Mouse (Mus musculus) kidney, postnatal 0 days (tissue): ENCODE results near the gene Tmtc2. TPM values are rescaled to one million over a fixed set of nuclear protein-coding genes. Genes with fewer than 3 reads are reported as not detected.
A peak's percentile ranks its signal among the peaks of the same experiment; 100 is the strongest.

ENCODE experiments used
- ATAC-seq: fragments of 200-750 bp; cut with Nextera tagmentation; replicated peaks from 2 replicates; pipeline ENCODE4 v1.8.0; 2017; ENCODE audit warnings: low read depth, moderate number of reproducible peaks, moderate TSS enrichment, moderate library complexity; ENCODE audit not compliant: low FRiP score
- DNase-seq: peaks from one replicate; pipeline ENCODE4 v3.0.0-alpha.2; 2016; ENCODE audit warnings: low spot score
- H3K27ac ChIP-seq: fragments of 300-500 bp; sonication (generic); 2 replicates; pipeline ENCODE4 v1.5.1; 2014; ENCODE audit warnings: mild to moderate bottlenecking
- H3K27me3 ChIP-seq: fragments of 300-500 bp; sonication (generic); 2 replicates; pipeline ENCODE4 v1.6.1; 2014; ENCODE audit warnings: low read length, mixed read lengths; ENCODE audit not compliant: insufficient read depth
- H3K36me3 ChIP-seq: fragments of 300-500 bp; sonication (generic); 2 replicates; pipeline ENCODE4 v1.6.1; 2014; ENCODE audit warnings: low read length, mixed read lengths; ENCODE audit not compliant: insufficient read depth
- H3K4me1 ChIP-seq: fragments of 300-500 bp; sonication (generic); replicated peaks from 2 replicates; pipeline ENCODE4 v1.6.1; 2014; ENCODE audit warnings: antibody characterized with exemption, low read length, mixed read lengths; ENCODE audit not compliant: insufficient read depth
- H3K4me2 ChIP-seq: fragments of 300-500 bp; sonication (generic); 2 replicates; pipeline ENCODE4 v1.6.1; 2014; ENCODE audit warnings: mild to moderate bottlenecking, low read length, moderate library complexity, mixed read lengths
- H3K4me3 ChIP-seq: fragments of 300-500 bp; sonication (generic); replicated peaks from 2 replicates; pipeline ENCODE4 v1.5.1; 2014; ENCODE audit warnings: low read depth, low read length
- H3K9ac ChIP-seq: fragments of 300-500 bp; sonication (generic); 2 replicates; pipeline ENCODE4 v1.6.1; 2014; ENCODE audit warnings: low read depth, low read length
- H3K9me3 ChIP-seq: fragments of 300-500 bp; sonication (generic); replicated peaks from 2 replicates; pipeline ENCODE4 v1.6.1; 2016; ENCODE audit warnings: low read length, inconsistent platforms, mixed read lengths
- CTCF ChIP-seq: IDR thresholded peaks from 2 replicates; pipeline ENCODE4 v1.5.1; 2016; ENCODE audit warnings: antibody characterized with exemption, low read depth, mild to moderate bottlenecking, moderate library complexity
- WGBS: fragments of 180-500 bp; shearing (Covaris S2); extraction: QIAGEN DNeasy Blood & Tissue Kit; methylation state at CpG from one replicate; pipeline ENCODE4 v1.1.7; 2014; 5-methylcytosine and 5-hydroxymethylcytosine counted together
- polyA plus RNA-seq: library from polyadenylated mRNA; unstranded; fragments of >200 nt; fragmentation: Nextera tagmentation; extraction: Ambion mirVana; gene quantifications from 2 replicates; pipeline ENCODE4 v1.2.1, GENCODE M21; 2015

The Tmtc2 gene
- polyA plus RNA-seq, 1 experiment from 2014 or later = 5.2 TPM

DNA sequence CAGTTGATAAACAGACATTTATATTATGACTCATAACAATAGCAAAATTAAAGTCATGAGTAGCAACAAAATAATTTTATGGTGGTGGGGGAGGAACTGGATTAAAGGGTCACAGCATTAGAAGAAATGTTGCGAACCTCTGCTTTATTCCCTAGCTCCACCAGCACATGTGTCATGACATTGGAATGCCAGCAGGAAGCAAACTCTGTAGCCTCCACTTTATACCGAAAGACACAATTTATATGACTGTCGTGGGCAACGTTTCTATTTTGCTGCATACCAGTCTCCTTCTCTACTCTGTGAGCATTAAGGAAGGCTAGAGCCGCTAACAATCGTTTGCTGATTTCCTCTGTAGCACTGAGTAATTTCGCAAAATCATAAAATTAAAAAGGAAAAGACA is 51.8 kb downstream of the Tmtc2 start:
- Histone ChIP-seq H3K27ac (no peak overlapping the region), H3K4me2 (no peak overlapping the region), H3K4me1 (no peaks in the 10 kb centered on the region), H3K9ac (no peak overlapping the region), H3K4me3 (no peak overlapping the region), H3K9me3 (no peaks in the 10 kb centered on the region), H3K27me3 (no peaks in the 10 kb centered on the region), H3K36me3 (no peaks in the 10 kb centered on the region)
- TF ChIP-seq CTCF = no peak
- DNase-seq (peak; percentile 44), ATAC-seq (no peak; the same call in 1 of the 2 replicates)
- WGBS = 47% methylated on average over 7 of the region's 7 CpGs

DNA sequence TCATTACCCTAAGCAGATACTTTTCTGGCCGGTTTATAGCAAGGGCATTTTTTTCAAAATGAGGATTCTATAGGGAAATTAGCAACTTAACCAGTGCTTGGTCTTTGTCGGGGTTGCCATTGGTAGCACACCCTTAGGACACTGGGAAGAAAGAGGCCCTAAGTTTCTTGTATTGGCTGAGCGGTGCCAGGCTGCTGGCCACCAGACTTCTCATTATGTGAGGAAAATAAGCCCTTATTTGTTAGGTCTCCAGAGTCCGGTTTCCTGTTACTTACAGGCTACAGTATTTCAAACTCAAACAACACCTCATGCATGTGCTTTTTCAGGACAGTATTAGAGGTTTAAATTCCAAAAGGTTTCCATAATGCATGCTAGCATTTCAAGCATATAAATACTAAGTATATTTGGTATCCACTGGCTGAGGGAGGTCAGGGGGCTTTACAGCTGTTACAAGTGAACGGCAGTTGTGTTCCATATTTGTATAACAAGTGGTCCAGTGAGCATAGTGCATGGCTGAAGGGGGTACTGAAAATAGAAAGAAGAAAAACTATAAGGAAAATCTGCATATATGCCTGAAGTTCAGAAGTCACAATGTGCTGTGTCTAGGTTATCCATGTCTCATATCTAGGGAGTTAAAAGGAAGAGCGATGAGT is 55.0 kb downstream of the Tmtc2 start:
- DNase-seq = no peak

DNA sequence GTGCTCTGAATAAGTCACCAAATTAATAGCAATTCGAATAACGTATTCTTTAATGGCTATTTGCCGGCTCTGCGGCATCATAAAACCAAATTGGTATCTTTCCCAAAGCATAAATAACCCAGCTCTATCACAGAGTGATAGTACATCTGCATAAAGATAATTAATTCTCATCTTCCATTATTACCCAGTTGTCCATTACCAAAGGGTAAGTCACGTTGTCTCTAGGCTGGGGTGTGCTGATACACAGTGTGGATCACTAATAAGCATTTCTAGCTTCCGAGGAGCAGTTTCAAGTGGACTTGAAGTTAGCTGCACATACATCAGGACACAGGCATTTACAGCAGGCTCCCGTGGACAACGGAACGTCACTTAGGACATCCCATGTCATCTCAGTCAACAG is 56.1 kb downstream of the Tmtc2 start:
- Histone ChIP-seq H3K9me3 (no peaks in the 10 kb centered on the region), H3K4me1 (no peaks in the 10 kb centered on the region), H3K27me3 (no peaks in the 10 kb centered on the region), H3K27ac (no peak overlapping the region), H3K4me3 (no peak overlapping the region), H3K36me3 (no peaks in the 10 kb centered on the region), H3K9ac (no peak overlapping the region), H3K4me2 (no peak overlapping the region)
- ATAC-seq (no peak), DNase-seq (no peak)
- no peak for TF ChIP-seq CTCF
- WGBS = 90% methylated on average over 9 of the region's 9 CpGs

More for the DNA sequence above, 55.0 kb downstream of the Tmtc2 start:
- Histone ChIP-seq H3K9ac (no peak overlapping the region), H3K27me3 (no peaks in the 10 kb centered on the region), H3K4me1 (no peaks in the 10 kb centered on the region), H3K9me3 (no peaks in the 10 kb centered on the region), H3K36me3 (no peaks in the 10 kb centered on the region), H3K4me2 (no peak overlapping the region), H3K4me3 (no peak overlapping the region), H3K27ac (no peak overlapping the region)
- no peak for ATAC-seq
- TF ChIP-seq CTCF = no peak
- 78% methylated on average over 6 of the region's 6 CpGs for WGBS

DNA sequence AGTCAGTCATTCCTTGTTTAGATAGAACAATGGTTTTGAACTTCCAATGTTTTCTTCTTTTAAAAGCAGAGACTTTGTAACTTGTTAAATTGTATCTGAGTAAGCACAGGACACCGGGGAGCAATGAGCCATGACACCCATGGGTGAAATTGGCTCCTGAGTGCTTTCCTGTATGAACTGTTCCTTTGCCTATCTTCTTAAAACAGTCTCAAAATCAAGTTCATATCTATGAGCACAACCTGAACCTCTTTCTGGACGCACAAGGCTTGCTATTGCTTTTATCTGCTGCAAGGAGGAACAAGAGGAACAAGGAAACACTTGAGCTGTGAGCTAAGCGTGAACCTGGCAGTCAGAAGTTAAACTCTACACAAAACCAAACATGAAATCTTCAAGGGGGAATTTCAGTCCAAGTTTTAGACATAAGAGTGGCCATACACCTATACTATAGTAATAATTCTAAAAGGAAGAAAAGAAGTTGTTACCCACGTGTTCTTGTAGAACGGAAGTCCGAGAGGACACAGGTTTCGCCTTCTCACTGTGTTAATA is 60.4 kb downstream of the Tmtc2 start:
- H3K27ac ChIP-seq = no peak overlapping the region
- H3K9me3 ChIP-seq = no peaks in the 10 kb centered on the region
- no peak for TF ChIP-seq CTCF
- H3K4me1 ChIP-seq = no peaks in the 10 kb centered on the region
- no peak for ATAC-seq
- H3K4me2 ChIP-seq = no peak overlapping the region
- 76% methylated on average over 7 of the region's 7 CpGs for WGBS
- DNase-seq = no peak
- no peaks in the 10 kb centered on the region for H3K36me3 ChIP-seq
- no peak overlapping the region for H3K4me3 ChIP-seq
- H3K9ac ChIP-seq = no peak overlapping the region
- H3K27me3 ChIP-seq = no peaks in the 10 kb centered on the region

DNA sequence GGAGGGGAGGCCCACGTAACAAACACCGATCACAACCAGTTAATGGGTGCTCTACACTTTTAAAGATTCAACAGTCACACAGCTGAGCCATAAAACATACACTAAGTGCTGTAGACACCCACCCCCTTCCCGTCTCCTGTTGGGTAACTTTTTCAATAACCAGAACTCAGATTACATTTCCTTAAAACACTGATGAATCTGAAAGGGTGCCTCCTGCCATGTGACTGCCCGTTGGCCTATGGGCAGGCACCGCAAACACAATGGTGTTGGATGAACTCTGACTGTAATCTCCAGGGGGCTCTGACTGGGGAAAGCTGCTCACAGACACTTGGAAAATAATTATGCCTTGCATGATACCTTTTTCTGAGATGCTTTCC is 64.4 kb downstream of the Tmtc2 start:
- peak overlapping the region; percentile 11; the same call in 1 of the 2 replicates for H3K4me2 ChIP-seq
- DNase-seq = peak; percentile 50

DNA sequence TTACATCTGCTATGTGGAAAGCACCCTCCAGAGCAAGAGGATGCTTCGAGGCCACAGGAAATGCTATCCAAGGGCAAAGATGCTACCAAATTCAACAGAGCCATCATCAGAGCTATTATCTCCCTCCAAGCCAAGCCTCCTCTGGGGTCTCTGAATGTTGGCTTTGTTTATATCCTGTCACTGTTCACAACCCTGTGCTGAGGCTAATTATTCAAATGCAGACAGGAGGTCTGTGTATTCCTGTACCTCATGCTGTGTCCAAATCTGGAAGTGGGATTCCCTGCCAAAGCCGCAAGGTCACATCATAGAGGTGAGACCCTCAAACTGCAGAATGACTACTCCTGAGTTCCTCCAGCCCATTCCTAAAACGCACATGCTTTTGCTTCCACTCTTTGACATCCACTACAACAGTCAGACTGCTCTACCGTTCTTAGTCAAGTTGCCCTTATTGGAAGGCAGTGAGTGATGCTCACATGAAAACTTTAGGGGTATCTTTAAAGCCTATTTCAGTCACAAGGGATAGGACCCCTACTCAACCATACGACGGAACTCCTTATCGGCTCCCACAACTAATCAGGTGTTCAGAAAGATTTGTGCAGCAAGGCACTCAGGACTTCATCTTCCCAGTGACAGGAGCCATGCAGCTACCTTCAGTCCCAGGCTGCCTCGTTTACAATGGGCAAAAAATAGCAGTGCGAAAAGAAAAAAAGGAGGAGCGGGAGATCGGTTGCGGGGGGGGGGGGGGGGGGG is 64.9 kb downstream of the Tmtc2 start:
- peak overlapping the region; percentile 11; the same call in 1 of the 2 replicates for H3K4me2 ChIP-seq
- 61% methylated on average over 9 of the region's 12 CpGs for WGBS
- H3K4me1 ChIP-seq = no peaks in the 10 kb centered on the region
- no peak for TF ChIP-seq CTCF
- DNase-seq (no peak), ATAC-seq (no peak)
- H3K9ac ChIP-seq = no peak overlapping the region
- H3K9me3 ChIP-seq = no peaks in the 10 kb centered on the region
- H3K4me3 ChIP-seq = no peak overlapping the region
- H3K36me3 ChIP-seq = peaks cover 6% of the 10 kb centered on the region; the same call in 1 of the 2 replicates
- no peak overlapping the region for H3K27ac ChIP-seq
- no peaks in the 10 kb centered on the region for H3K27me3 ChIP-seq

More for the DNA sequence above, 64.4 kb downstream of the Tmtc2 start:
- peaks cover 6% of the 10 kb centered on the region; the same call in 1 of the 2 replicates for H3K36me3 ChIP-seq
- no peak overlapping the region for H3K4me3 ChIP-seq
- H3K27me3 ChIP-seq = no peaks in the 10 kb centered on the region
- TF ChIP-seq CTCF = no peak
- no peaks in the 10 kb centered on the region for H3K4me1 ChIP-seq
- ATAC-seq = peak; percentile 68; the same call in 1 of the 2 replicates
- H3K27ac ChIP-seq = no peak overlapping the region
- no peak overlapping the region for H3K9ac ChIP-seq
- no peaks in the 10 kb centered on the region for H3K9me3 ChIP-seq
- WGBS = 44% methylated on average over 5 of the region's 5 CpGs
